Mouse (Mus musculus) ES-Bruce4 (cell line): Measurements from ENCODE around the gene Mdm1.

Experiments
- CTCF ChIP-seq: IDR thresholded peaks from one replicate; pipeline ENCODE4 v1.8.1; 2011; ENCODE audit warnings: low read depth, low read length
- POLR2A ChIP-seq: IDR thresholded peaks from one replicate; pipeline ENCODE4 v1.8.1; 2011; ENCODE audit warnings: low read length; ENCODE audit not compliant: insufficient read depth

DNA sequence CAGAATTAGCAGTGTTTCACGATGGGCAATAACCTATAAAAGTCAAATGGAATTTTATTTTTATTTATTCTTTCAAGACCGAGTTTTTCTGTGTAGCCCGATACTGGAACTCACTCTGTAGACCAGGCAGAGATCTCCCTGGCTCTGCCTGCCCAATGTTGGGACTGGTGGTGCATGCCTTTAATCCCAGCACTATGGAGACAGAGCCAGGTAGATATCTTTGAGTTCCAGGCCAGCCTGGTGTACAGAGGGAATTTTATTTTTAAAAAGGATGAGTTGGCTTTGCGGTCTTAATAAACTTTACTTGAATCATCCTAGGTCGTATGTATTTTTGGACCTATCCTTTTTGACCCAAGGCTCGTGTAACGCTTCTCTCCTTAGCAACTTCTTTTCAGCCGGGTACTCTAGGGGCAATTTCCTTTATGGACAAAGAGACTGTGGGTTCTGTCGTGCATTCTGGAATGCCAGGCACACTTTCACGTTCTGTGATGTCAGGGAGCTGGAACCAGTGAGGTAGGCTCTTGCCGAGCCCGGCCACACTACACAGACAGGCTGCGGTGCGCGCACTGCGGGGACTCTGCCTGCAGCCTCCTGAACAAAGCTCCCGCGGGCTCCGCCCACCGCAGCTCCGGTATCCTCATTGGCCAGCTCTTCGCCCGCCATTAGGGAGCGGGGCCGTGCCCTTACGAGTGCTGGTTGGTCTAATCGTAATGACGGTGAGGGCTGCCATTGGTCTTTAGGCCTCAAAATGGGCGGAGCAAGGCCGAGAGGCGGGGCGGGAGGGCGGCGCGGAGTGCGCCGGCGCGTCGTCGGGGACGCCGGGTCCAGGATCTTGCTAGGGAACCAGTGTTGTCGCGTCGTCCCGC is at the start of gene Mdm1:
- TF ChIP-seq POLR2A (peak; percentile 99), CTCF (no peak)
